Mouse (Mus musculus): ENCODE measurements around the gene Gm5105.

GRCm38 (mm10) chr3:138001865-138002264 lies 65.3 kb downstream of the Gm5105 start:
- no peak for TF ChIP-seq CHD2 (IDR thresholded peaks at IDR 0.05; ENCODE audit: low read length)
- no peak for TF ChIP-seq POLR2A (IDR thresholded peaks at IDR 0.05; ENCODE audit: control insufficient read depth in 1 of 2, insufficient read depth in 1 of 2, low read depth in 1 of 2, low read length in 2 of 2, poor library complexity in 1 of 2)
- TF ChIP-seq CHD1 (IDR thresholded peaks at IDR 0.05; ENCODE audit: low read depth, low read length): no peak

Data from MEL (cell line).